Mouse (Mus musculus) olfactory bulb, adult 2 months (tissue): Measurements from ENCODE around the gene Hist1h2ad.
"Not testable (repeated sequence)": the region's sequence is repeated elsewhere in the genome, so short reads cannot be mapped to it uniquely, and the experiment has no call there.

Experiments
- CTCF ChIP-seq: fragments of 200-500 bp; IDR thresholded peaks from 2 replicates; pipeline ENCODE4 v1.5.1; 2012; ENCODE audit warnings: low read depth, mild to moderate bottlenecking, low read length, moderate library complexity; ENCODE audit not compliant: insufficient read depth
- POLR2A ChIP-seq: fragments of 200-500 bp; IDR thresholded peaks from 2 replicates; pipeline ENCODE4 v1.6.1; 2012; ENCODE audit warnings: mild to moderate bottlenecking, low read depth, low read length, moderate library complexity; ENCODE audit not compliant: insufficient read depth

DNA sequence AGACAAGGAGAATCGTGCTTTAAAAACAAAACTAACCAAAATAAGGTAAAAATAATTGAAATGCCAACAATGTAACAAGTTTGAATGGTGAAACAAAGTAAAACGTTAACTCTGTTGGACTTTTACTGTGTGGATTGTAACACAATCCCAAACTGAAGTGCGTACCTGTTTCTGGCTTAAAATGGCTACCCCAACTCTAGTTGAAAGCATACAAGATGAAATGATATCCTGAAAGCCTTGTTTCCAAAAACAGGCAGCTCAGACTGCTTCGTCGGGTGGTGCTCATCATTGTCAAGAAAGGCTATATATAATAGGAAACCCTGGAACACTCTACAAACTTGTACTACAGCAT lies 12.7 kb upstream of the Hist1h2ad start:
- not testable (repeated sequence) for TF ChIP-seq POLR2A, CTCF
